Mouse (Mus musculus) left cerebral cortex, adult 6 months (tissue): ENCODE data around the gene Shcbp1l. TPM values are rescaled to one million over a fixed set of nuclear protein-coding genes. Genes with fewer than 3 reads are reported as not detected.

ENCODE experiments used
- long read RNA-seq, 2 experiments: library from polyadenylated mRNA; unstranded; transcript quantifications; one replicate each; pipeline ENCODE4 v2.0.0; 2019 to 2020
- polyA plus RNA-seq: library from polyadenylated mRNA; unstranded; fragments of <200 nt; fragmentation: Nextera tagmentation; gene quantifications from 2 replicates; pipeline ENCODE4 v1.2.3, GENCODE M21; 2021

Shcbp1l gene
- 0.31 and 0.46 TPM in 2 replicates for polyA plus RNA-seq
- long read RNA-seq, experiment 1, partial matches to known transcripts: 0 of 2 reads
- long read RNA-seq, experiment 1, other reads (novel, unspliced or antisense): 0 of 2 reads
- long read RNA-seq, experiment 2, partial matches to known transcripts: 0 of 1 reads
- long read RNA-seq, experiment 2, other reads (novel, unspliced or antisense): 0 of 1 reads

DNA sequence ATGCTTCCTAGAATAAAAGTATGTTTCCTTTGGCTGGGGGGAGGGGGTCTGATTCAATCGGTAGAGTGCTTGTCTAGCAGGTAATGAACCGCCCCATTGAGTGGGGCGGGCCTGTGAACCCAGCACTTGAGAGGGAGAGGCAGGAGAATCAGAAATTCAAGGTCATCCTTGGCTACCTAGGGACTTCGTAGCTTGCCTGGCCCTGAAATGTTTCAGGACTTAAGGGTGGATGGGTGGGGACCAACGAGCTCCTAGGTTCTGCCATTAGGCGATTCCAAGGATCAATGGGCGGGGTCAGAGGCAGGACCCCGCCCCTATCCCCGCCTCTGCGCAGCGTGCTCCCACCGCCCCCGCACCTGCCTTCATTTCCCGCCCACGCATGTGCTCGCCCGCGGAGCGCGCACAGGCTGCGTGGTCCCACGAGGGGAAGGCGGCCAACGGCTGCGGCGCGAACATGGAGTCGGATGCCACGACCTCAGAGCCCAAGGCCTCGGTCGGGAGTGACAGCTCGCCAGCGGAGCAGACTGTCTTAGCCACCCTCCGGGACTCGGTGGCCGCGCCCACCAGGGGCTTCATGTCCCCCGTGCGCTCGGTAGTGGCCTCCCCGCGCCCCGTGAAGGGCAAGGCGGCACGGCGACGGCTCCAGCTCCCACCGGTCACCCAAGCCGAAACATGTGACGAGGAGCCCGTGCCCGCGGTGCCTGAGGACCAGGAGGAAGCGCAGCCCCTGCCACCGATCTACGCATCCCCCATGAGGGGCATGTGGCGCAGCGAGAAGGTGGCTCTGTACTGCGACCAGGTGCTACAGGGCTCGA is at the start of gene Shcbp1l:
Gene Shcbp1l (plus strand): TSS at position 393 of the 815 bp plus-strand sequence.

DNA sequence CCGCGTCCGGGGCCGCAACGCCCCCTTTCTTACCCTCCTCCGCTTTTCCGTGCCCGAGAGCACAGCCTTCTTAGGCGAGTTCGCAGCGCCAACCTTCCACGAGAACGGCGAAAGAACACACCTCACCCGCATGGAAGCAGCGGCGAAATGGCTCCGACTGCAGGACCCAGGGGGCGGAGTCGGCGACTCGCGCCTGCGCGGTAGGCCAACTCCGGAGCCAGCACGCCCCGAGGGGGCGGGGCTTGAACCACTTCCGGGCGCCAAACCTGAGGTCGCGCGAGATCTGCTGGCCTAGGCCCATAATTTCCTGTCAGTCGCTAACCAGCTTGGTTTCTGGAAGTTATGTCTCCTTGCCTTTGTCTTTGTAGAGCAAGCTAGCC is 62.5 kb downstream of the Shcbp1l start, which contains the start of gene Dhx9:
Gene Dhx9 (minus strand): TSS at position 161 of the 380 bp plus-strand sequence.

Other genes with a start within 250 kb of the Shcbp1l start
- 2.8 and 5.1 TPM in 2 replicates for gene Lamc2, start 238.7 kb upstream of the Shcbp1l start, polyA plus RNA-seq
- gene Lamc1, start 92.4 kb upstream of the Shcbp1l start, polyA plus RNA-seq: 2.6 and 3.6 TPM in 2 replicates
- gene Dhx9, start 62.5 kb downstream of the Shcbp1l start, polyA plus RNA-seq: 14.9 and 16.9 TPM in 2 replicates
- gene Npl, start 124.9 kb downstream of the Shcbp1l start, polyA plus RNA-seq: 4.3 and 5.9 TPM in 2 replicates
- 11.6 and 12.6 TPM in 2 replicates for gene Rgs8, start 227.9 kb downstream of the Shcbp1l start, polyA plus RNA-seq